ENCODE assay signal across 8 mouse cellular contexts in genomic region chr14:55822991-55823762, GRCm38 (mm10). TPM values are rescaled to one million over a fixed set of nuclear protein-coding genes. Genes with fewer than 3 reads are reported as not detected.
DNase-seq lines count a peak whose midpoint lies in the region; ATAC-seq and TF ChIP-seq lines count a peak whose summit lies in the region.

Gene Nfatc4 (plus strand): TSS chr14:55823144.

- peak within 1 kb of the TSS; percentile 54 for H3K9ac ChIP-seq in intestine, postnatal 0 days (ENCODE audit: low read depth, low read length)
- peak within 1 kb of the TSS; percentile 48 for H3K9ac ChIP-seq in liver, embryonic 16.5 days (ENCODE audit: low read depth, low read length)

- H3K4me3 ChIP-seq in intestine, postnatal 0 days (ENCODE audit: low read depth, low read length) = peak within 1 kb of the TSS; percentile 58
- H3K4me3 ChIP-seq in liver, embryonic 16.5 days (ENCODE audit: low read depth, low read length) = peak within 1 kb of the TSS; percentile 59

- H3K27ac ChIP-seq in intestine, postnatal 0 days (ENCODE audit: low read depth, low read length) = peak within 1 kb of the TSS; percentile 70
- H3K27ac ChIP-seq in liver, embryonic 16.5 days (ENCODE audit: low read length) = peak within 1 kb of the TSS; percentile 30; the same call in 1 of the 2 replicates

- no peaks in the 10 kb centered on the region for H3K36me3 ChIP-seq in intestine, postnatal 0 days (ENCODE audit: control insufficient read depth, insufficient read depth)
- H3K36me3 ChIP-seq in liver, embryonic 16.5 days (ENCODE audit: control insufficient read depth, insufficient read depth) = no peaks in the 10 kb centered on the region

- H3K9me3 ChIP-seq in intestine, postnatal 0 days (ENCODE audit: control insufficient read depth) = no peaks in the 10 kb centered on the region
- no peaks in the 10 kb centered on the region for H3K9me3 ChIP-seq in liver, embryonic 16.5 days (replicated peaks; ENCODE audit: control insufficient read depth, low read length)

- DNase-seq in spleen, postnatal 10 days (ENCODE audit: low spot score in 2 of 2) = peak; percentile 12 to 38
- DNase-seq in spleen, postnatal 14 days (ENCODE audit: low spot score in 2 of 2) = no peak
- peak; percentile 97 for DNase-seq in embryo, embryonic 10.5 days (ENCODE audit: low spot score)
- DNase-seq in heart, adult 11 months = peak; percentile 99
- DNase-seq in ovary, adult 18-20 months (ENCODE audit: low spot score) = peak; percentile 76
- no peak for DNase-seq in natural killer cell, adult 2 months (ENCODE audit: low spot score in 2 of 2)

- no peak; the same call in 1 of the 2 replicates for TF ChIP-seq CTCF in intestine, postnatal 0 days (IDR thresholded peaks at IDR 0.05; ENCODE audit: low read depth)

- under 1% methylated on average over 46 of the region's 46 CpGs for WGBS in intestine, postnatal 0 days
- WGBS in liver, embryonic 16.5 days (ENCODE audit: insufficient replicate concordance) = under 1% methylated on average over 41 of the region's 46 CpGs

- 0 out of 2 replicates have a peak, but pooled peaks cover 12% of the 10 kb centered on the region for H3K27me3 ChIP-seq in intestine, postnatal 0 days (replicated peaks; ENCODE audit: control insufficient read depth, insufficient read depth, low read length)
- peaks cover 56% of the 10 kb centered on the region for H3K27me3 ChIP-seq in liver, embryonic 16.5 days (ENCODE audit: control insufficient read depth, insufficient read depth, low read depth, low read length)

- peak; percentile 51 for ATAC-seq in intestine, postnatal 0 days
- peak; percentile 46 for ATAC-seq in liver, embryonic 16.5 days (ENCODE audit: low read depth)

- H3K4me2 ChIP-seq in intestine, postnatal 0 days (replicated peaks; ENCODE audit: low read depth) = peak within 1 kb of the TSS; percentile 85
- H3K4me2 ChIP-seq in liver, embryonic 16.5 days (ENCODE audit: low read depth, low read length) = peak within 1 kb of the TSS; percentile 73

- no peaks in the 10 kb centered on the region; the same call in 1 of the 2 replicates for H3K4me1 ChIP-seq in intestine, postnatal 0 days (replicated peaks; ENCODE audit: control insufficient read depth, insufficient read depth, low read length)
- H3K4me1 ChIP-seq in liver, embryonic 16.5 days (ENCODE audit: control insufficient read depth, low read depth, low read length) = peaks cover 12% of the 10 kb centered on the region

RNA-seq across cellular contexts. Expression of gene Nfatc4, which starts in this region (rescaled TPM):
- 5.9 and 6.1 TPM in 2 replicates for polyA plus RNA-seq in intestine, postnatal 0 days (2015; fragmentation: Nextera tagmentation; extraction: Ambion mirVana)
- polyA plus RNA-seq in liver, embryonic 16.5 days (2015; fragmentation: Nextera tagmentation; extraction: Ambion mirVana) = 0.71 TPM in 2 replicates

Comparison
In these comparisons a context has a peak if more than half of its experiments do, and no peak if none do; other contexts are left out.
1. DNase-seq: peak in spleen, postnatal 10 days (2 of 2), embryo, embryonic 10.5 days (single experiment), heart, adult 11 months (single experiment) and ovary, adult 18-20 months (single experiment); none in spleen, postnatal 14 days (0 of 2) and natural killer cell, adult 2 months (0 of 2).
2. Peak in ATAC-seq, H3K4me3 ChIP-seq, H3K27ac ChIP-seq, H3K9ac ChIP-seq and H3K4me2 ChIP-seq in liver, embryonic 16.5 days; RNA of the gene not detected or under 1 TPM.